Mouse (Mus musculus) liver, embryonic 14.5 days (tissue): Measurements from ENCODE around the gene C1ql4. TPM values are rescaled to one million over a fixed set of nuclear protein-coding genes. Genes with fewer than 3 reads are reported as not detected.

Experiments used
- ATAC-seq: fragments of 200-750 bp; cut with Nextera tagmentation; 2 replicates; pipeline ENCODE4 v1.8.0; 2017; ENCODE audit warnings: moderate number of reproducible peaks, mild to moderate bottlenecking, moderate library complexity; ENCODE audit not compliant: insufficient read depth
- DNase-seq, 3 experiments: peaks; one replicate each; pipeline ENCODE4 v3.0.0-alpha.2; 2012 to 2013; ENCODE audit warnings: low read depth in 3 of 3, low spot score in 3 of 3
- H3K27ac ChIP-seq: fragments of 300-500 bp; sonication (generic); 2 replicates; pipeline ENCODE4 v1.5.1; 2014; ENCODE audit warnings: moderate library complexity, mild to moderate bottlenecking, control low read depth, inconsistent platforms
- H3K27me3 ChIP-seq: fragments of 300-500 bp; sonication (generic); 2 replicates; pipeline ENCODE4 v1.6.1; 2014; ENCODE audit warnings: mild to moderate bottlenecking, low read length, moderate library complexity; ENCODE audit not compliant: control insufficient read depth, insufficient read depth
- H3K36me3 ChIP-seq: fragments of 300-500 bp; sonication (generic); replicated peaks from 2 replicates; pipeline ENCODE4 v1.6.1; 2014; ENCODE audit warnings: low read depth; ENCODE audit not compliant: control insufficient read depth, insufficient read depth
- H3K4me1 ChIP-seq, 2 experiments: fragments of 200-500 bp in 1 of 2; fragments of 300-500 bp in 1 of 2; sonication (generic) in 1 of 2; replicated peaks; 2 replicates each; pipeline ENCODE4 v1.6.1; 2012 to 2014; ENCODE audit warnings: antibody characterized with exemption in 1 of 2, inconsistent platforms in 1 of 2, low read length in 1 of 2; ENCODE audit not compliant: control insufficient read depth in 2 of 2, insufficient read depth in 2 of 2
- H3K4me2 ChIP-seq: fragments of 300-500 bp; sonication (generic); 2 replicates; pipeline ENCODE4 v1.6.1; 2014; ENCODE audit warnings: low read depth, mild to moderate bottlenecking, control low read depth, moderate library complexity
- H3K4me3 ChIP-seq, 2 experiments: fragments of 200-500 bp in 1 of 2; fragments of 300-500 bp in 1 of 2; sonication (generic) in 1 of 2; 2 replicates each; pipeline ENCODE4 v1.5.1; 2012 to 2014; ENCODE audit warnings: low read depth in 2 of 2, low read length in 2 of 2, mild to moderate bottlenecking in 2 of 2, control low read depth in 1 of 2, inconsistent platforms in 1 of 2, moderate library complexity in 1 of 2; ENCODE audit not compliant: insufficient read depth in 1 of 2
- H3K9ac ChIP-seq: fragments of 300-500 bp; sonication (generic); replicated peaks from 2 replicates; pipeline ENCODE4 v1.6.1; 2014; ENCODE audit warnings: mild to moderate bottlenecking, control low read depth, moderate library complexity
- H3K9me3 ChIP-seq: fragments of 300-500 bp; sonication (generic); 2 replicates; pipeline ENCODE4 v1.6.1; 2016; ENCODE audit warnings: low read length, mixed read lengths; ENCODE audit not compliant: control insufficient read depth
- CTCF ChIP-seq: IDR thresholded peaks from 2 replicates; pipeline ENCODE4 v1.5.1; 2016; ENCODE audit warnings: antibody characterized with exemption, low read depth, control low read depth
- EP300 ChIP-seq: IDR thresholded peaks from 2 replicates; pipeline ENCODE4 v1.6.1; 2016; ENCODE audit warnings: antibody characterized with exemption, low read depth
- WGBS: fragments of 180-500 bp; shearing (Covaris S2); extraction: QIAGEN DNeasy Blood & Tissue Kit; methylation state at CpG from one replicate; pipeline ENCODE4 v1.1.7; 2014; ENCODE audit not compliant: insufficient replicate concordance; 5-methylcytosine and 5-hydroxymethylcytosine counted together
- polyA plus RNA-seq, 2 experiments: library from polyadenylated mRNA; depleted of rRNA in 1 of 2; stranded (reverse) in 1 of 2; unstranded in 1 of 2; fragments of >200 nt; fragmentation: Nextera tagmentation in 1 of 2; extraction: Ambion mirVana in 1 of 2; gene quantifications; 2 replicates each; pipeline versions ENCODE4 v1.2.1 to v1.2.3; 2012 to 2014

Gene C1ql4
- polyA plus RNA-seq, 2 experiments: not detected

DNA sequence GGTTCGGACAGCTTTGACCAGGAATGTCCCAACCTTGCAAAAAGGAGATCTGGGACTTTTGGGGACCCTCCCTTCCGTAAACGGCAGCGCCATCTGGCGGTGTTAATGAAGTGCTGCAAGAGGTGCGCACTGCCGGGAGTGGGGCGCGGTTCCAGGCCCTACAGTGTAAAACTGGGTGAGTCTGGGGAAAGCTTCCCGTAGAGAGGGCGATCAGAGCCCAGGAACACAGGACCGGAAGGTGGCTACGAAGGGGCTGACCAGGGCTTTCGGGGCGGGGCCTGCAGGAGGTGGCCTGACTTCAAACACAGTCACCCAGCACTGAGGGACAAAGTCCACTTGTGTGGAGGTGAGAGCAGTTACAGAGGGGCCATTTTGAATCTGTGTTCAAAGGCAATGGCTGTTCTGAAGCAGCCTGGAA lies 11.5 kb upstream of the C1ql4 start:
- no peaks in the 10 kb centered on the region for H3K4me1 ChIP-seq
- ATAC-seq: peak; percentile 78
- 2% methylated on average over 15 of the region's 15 CpGs for WGBS
- H3K27me3 ChIP-seq: peaks cover 59% of the 10 kb centered on the region
- DNase-seq: no peak
- H3K4me2 ChIP-seq: no peak overlapping the region; the same call in 1 of the 2 replicates
- TF ChIP-seq CTCF (peak; percentile 86), EP300 (no peak)
- H3K9ac ChIP-seq: no peak overlapping the region; the same call in 1 of the 2 replicates
- H3K27ac ChIP-seq: no peak overlapping the region
- no peaks in the 10 kb centered on the region for H3K9me3 ChIP-seq
- H3K36me3 ChIP-seq: no peaks in the 10 kb centered on the region
- peak overlapping the region; percentile 17 to 46 for H3K4me3 ChIP-seq

DNA sequence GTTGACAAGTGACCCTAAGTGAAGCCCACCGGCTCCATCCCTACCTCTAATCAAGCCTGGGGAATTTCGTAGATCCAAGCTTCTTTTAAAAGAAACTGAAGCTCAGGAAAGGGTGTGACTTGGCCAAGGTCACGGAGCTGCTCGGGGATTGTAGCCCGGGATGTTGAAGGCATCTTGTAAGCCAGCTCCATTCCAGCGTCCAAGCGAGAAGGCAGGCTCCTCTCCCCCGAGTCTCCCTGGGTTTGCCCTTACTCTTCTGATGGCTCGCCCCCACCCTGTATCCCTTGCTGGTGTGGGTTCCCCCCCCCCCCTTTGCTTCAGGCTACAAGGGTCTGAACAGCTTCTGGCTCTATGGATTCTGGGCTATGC lies 10.9 kb upstream of the C1ql4 start:
- H3K4me2 ChIP-seq: peak overlapping the region; percentile 52
- no peak for ATAC-seq
- no peaks in the 10 kb centered on the region for H3K4me1 ChIP-seq
- no peaks in the 10 kb centered on the region for H3K36me3 ChIP-seq
- H3K4me3 ChIP-seq: peak overlapping the region in 1 of 2 experiments; percentile 18; a peak in 1 of 4 replicates
- no peak overlapping the region for H3K27ac ChIP-seq
- no peaks in the 10 kb centered on the region for H3K9me3 ChIP-seq
- no peak for TF ChIP-seq EP300
- no peak for TF ChIP-seq CTCF
- no peak overlapping the region for H3K9ac ChIP-seq
- WGBS: under 1% methylated on average over 9 of the region's 9 CpGs
- peaks cover 65% of the 10 kb centered on the region for H3K27me3 ChIP-seq
- no peak for DNase-seq

DNA sequence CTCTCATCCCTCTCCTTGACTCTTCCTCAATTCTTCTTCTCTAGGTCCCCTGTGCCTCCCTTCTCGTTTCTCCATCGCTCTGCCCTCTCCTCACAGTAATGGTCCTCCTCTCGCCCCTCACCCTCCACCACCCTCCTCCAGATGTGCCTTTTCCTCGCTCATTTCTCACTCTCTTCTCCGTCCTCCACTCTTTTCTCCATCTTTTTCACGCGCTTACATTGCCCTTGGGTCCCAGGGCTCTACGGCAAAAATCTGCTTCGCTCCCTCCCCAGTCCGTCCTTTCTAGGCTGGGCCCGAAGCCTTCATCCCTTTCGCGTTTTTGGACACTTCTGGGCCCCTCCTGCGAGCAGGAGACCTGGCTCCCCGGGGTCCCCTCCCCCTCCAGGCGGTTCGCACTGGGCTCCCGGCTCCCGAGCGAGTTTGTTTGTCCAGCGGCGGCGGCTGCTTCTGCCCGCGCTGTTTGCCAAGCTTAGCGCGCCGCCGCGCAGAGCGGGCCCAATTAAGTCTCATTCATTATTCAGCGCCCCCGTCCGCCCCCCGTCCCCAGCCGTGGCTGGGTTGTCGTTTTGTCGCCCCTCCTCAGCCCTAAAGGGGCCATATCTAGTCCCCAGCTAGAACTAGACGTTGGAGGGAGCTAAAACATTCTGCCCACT lies 10.3 kb upstream of the C1ql4 start:
- Histone ChIP-seq H3K4me2 (peak overlapping the region; percentile 52), H3K4me3 (peak overlapping the region in 1 of 2 experiments; percentile 18; a peak in 1 of 4 replicates), H3K36me3 (no peaks in the 10 kb centered on the region), H3K4me1 (no peaks in the 10 kb centered on the region), H3K9ac (no peak overlapping the region), H3K27ac (no peak overlapping the region), H3K27me3 (peaks cover 71% of the 10 kb centered on the region), H3K9me3 (no peaks in the 10 kb centered on the region)
- ATAC-seq (no peak), DNase-seq (no peak)
- TF ChIP-seq CTCF (no peak), EP300 (no peak)
- 2% methylated on average over 39 of the region's 39 CpGs for WGBS

DNA sequence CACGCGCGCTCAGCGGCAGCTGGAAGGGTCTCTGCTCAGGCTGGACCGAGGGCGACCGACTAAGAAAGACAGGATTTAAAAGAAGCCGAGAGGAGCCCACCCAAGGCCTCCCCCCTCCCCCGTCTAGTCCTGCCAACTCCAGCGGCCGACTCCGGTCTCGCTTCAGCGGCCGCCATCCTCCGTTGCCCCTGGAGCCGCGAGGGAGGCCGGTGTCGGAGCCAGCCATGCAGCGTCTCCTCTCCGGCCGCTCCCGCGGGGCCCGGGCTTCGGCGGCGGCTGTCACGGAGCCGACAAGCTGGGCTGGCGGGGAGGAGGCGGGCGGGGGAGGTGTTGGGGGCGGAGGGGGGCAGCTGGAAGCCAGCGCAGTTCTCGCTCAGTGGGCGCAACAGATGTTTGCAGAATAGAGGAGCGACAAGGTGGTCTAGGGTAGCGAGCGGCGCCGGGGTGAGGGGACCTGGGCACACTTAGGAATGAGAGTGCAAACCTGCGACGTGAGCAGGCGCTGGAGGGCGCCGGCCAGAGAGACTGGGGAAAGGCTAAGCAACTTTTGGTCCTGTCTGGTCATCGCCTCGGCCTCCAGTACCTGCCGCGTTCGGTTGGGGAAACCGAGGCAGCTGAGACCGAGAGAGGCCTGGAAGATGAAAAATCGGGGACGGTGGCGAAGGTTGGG lies 9.3 kb upstream of the C1ql4 start:
- Histone ChIP-seq H3K27ac (no peak overlapping the region), H3K4me1 (peaks cover 0 to 2% of the 10 kb centered on the region in 2 experiments; a peak in 1 of 4 replicates), H3K27me3 (peaks cover 81% of the 10 kb centered on the region), H3K9ac (no peak overlapping the region), H3K9me3 (no peaks in the 10 kb centered on the region), H3K36me3 (no peaks in the 10 kb centered on the region), H3K4me3 (peak overlapping the region in 1 of 2 experiments; percentile 34; a peak in 2 of 4 replicates), H3K4me2 (peak overlapping the region; percentile 52)
- ATAC-seq (no peak), DNase-seq (no peak)
- under 1% methylated on average over 57 of the region's 58 CpGs for WGBS
- no peak for TF ChIP-seq EP300
- TF ChIP-seq CTCF: no peak
